Mouse (Mus musculus): ENCODE data around the gene Mapkap1. TPM values are rescaled to one million over a fixed set of nuclear protein-coding genes. Genes with fewer than 3 reads are reported as not detected.
A peak's percentile ranks its signal among the peaks of the same experiment; 100 is the strongest.
"Not testable (repeated sequence)": the region's sequence is repeated elsewhere in the genome, so short reads cannot be mapped to it uniquely, and the experiment has no call there.

The Mapkap1 gene
- polyA plus RNA-seq, 1 experiment from 2014 or later, result 122 TPM

DNA sequence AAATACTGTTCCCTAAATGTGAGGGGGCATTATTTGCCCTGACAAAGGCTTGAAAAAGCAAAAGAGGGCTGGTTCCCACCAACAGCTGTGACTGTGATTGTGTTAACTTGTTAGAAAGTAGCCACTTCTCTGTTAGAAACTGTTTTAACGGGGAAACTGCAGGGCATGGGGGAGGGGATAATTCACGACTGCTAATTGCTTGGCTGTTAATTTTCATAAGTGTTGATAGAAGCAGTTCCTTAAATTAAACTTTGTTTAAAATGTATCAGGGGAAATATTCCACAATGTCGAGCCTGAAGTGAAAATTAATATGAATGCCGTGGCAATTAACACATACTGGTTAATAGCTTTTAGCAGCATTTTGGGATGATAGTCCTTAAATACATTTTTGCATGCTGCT, 42.2 kb downstream of the Mapkap1 start:
- no peaks in the 10 kb centered on the region for H3K27me3 ChIP-seq
- WGBS, result 49% methylated on average over 4 of the region's 4 CpGs
- peaks cover 14% of the 10 kb centered on the region; the same call in 1 of the 2 replicates for H3K4me1 ChIP-seq

GRCm38 (mm10) chr2:34462490-34462889, 55.9 kb downstream of the Mapkap1 start:
- H3K4me1 ChIP-seq, result no peaks in the 10 kb centered on the region
- no peaks in the 10 kb centered on the region for H3K9me3 ChIP-seq
- no peaks in the 10 kb centered on the region for H3K27me3 ChIP-seq
- H3K27ac ChIP-seq, result no peak overlapping the region
- no peak for ATAC-seq (ENCODE audit: insufficient number of reproducible peaks, insufficient read depth, low FRiP score, low TSS enrichment)
- H3K36me3 ChIP-seq, result no peaks in the 10 kb centered on the region
- H3K9ac ChIP-seq, result no peak overlapping the region
- H3K4me2 ChIP-seq (replicated peaks), result no peak overlapping the region
- WGBS, result 90% methylated on average over 3 of the region's 3 CpGs
- H3K4me3 ChIP-seq, result no peak overlapping the region

More for the DNA sequence above, 42.2 kb downstream of the Mapkap1 start:
- no peak overlapping the region for H3K4me3 ChIP-seq
- H3K9me3 ChIP-seq, result no peaks in the 10 kb centered on the region
- no peak overlapping the region for H3K4me2 ChIP-seq (replicated peaks)
- no peak overlapping the region for H3K27ac ChIP-seq
- H3K9ac ChIP-seq, result no peak overlapping the region
- peaks cover 10% of the 10 kb centered on the region; the same call in 1 of the 2 replicates for H3K36me3 ChIP-seq
- no peak for ATAC-seq (ENCODE audit: insufficient number of reproducible peaks, insufficient read depth, low FRiP score, low TSS enrichment)

- H3K4me3 ChIP-seq, result no peak overlapping the region
- 73% methylated on average over 7 of the region's 7 CpGs for WGBS
- no peaks in the 10 kb centered on the region for H3K36me3 ChIP-seq
- no peak overlapping the region for H3K9ac ChIP-seq
- ATAC-seq (ENCODE audit: insufficient number of reproducible peaks, insufficient read depth, low FRiP score, low TSS enrichment), result no peak
- no peak overlapping the region for H3K4me2 ChIP-seq (replicated peaks)
- H3K27ac ChIP-seq, result no peak overlapping the region
- no peaks in the 10 kb centered on the region for H3K9me3 ChIP-seq
- no peaks in the 10 kb centered on the region for H3K4me1 ChIP-seq
- H3K27me3 ChIP-seq, result no peaks in the 10 kb centered on the region
Observed at GRCm38 (mm10) chr2:34468559-34469141, 62.1 kb downstream of the Mapkap1 start.

DNA sequence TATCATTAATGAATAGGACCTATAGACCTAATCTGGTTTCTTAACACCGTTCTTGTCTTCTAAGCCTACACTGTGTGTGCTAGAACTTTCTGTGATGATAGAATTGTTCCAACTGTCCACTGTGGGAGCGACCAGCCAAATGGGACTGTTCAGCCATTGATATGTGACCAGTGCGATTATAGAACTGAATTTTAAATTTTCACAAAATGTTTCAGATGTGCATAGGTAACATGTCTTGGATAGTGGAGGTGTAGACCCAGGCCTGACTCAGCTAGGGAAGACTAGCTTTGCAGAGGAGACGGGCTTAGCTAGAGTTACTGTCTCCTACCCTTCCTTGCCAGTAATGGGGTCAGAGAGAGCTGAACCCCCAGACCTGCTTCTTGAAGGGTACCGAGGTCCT, 62.8 kb downstream of the Mapkap1 start:
- no peaks in the 10 kb centered on the region for H3K36me3 ChIP-seq
- ATAC-seq (ENCODE audit: insufficient number of reproducible peaks, insufficient read depth, low FRiP score, low TSS enrichment), result no peak
- no peaks in the 10 kb centered on the region for H3K4me1 ChIP-seq
- H3K27ac ChIP-seq, result no peak overlapping the region
- no peak overlapping the region for H3K4me2 ChIP-seq (replicated peaks)
- no peaks in the 10 kb centered on the region for H3K9me3 ChIP-seq
- no peak overlapping the region for H3K4me3 ChIP-seq
- H3K9ac ChIP-seq, result no peak overlapping the region
- H3K27me3 ChIP-seq, result no peaks in the 10 kb centered on the region
- WGBS, result 94% methylated on average over 5 of the region's 5 CpGs

GRCm38 (mm10) chr2:34473775-34474174, 67.2 kb downstream of the Mapkap1 start:
- 82% methylated on average over 3 of the region's 3 CpGs for WGBS
- ATAC-seq (ENCODE audit: insufficient number of reproducible peaks, insufficient read depth, low FRiP score, low TSS enrichment), result no peak
- H3K27me3 ChIP-seq, result no peaks in the 10 kb centered on the region

DNA sequence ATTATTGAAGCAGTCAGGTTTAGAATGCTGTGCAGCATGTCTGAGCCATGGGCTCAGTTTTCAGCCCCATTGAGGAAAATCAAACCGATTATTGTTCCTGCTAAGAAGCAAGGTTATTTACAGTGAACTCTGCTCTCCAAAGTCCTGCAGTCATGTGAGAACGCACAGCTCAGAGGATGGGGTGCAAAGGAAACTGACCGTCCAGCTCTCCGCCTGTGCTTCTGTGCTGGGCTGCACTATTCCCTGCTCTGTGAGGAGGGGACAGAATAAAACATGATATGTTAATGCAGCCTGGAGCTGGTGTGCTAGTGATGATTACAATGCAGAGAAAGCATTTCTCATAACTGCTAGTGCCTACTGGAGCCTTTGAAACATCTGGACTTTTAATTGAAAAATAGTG, 74.8 kb downstream of the Mapkap1 start:
- Histone ChIP-seq H3K27ac (no peak overlapping the region), H3K27me3 (no peaks in the 10 kb centered on the region), H3K4me2 (replicated peaks) (no peak overlapping the region), H3K9ac (no peak overlapping the region), H3K4me3 (no peak overlapping the region), H3K9me3 (no peaks in the 10 kb centered on the region), H3K36me3 (no peaks in the 10 kb centered on the region), H3K4me1 (peaks cover 10% of the 10 kb centered on the region; the same call in 1 of the 2 replicates)
- 32% methylated on average over 4 of the region's 4 CpGs for WGBS
- no peak for ATAC-seq (ENCODE audit: insufficient number of reproducible peaks, insufficient read depth, low FRiP score, low TSS enrichment)

More at GRCm38 (mm10) chr2:34473775-34474174, 67.2 kb downstream of the Mapkap1 start:
- Histone ChIP-seq H3K4me2 (replicated peaks) (no peak overlapping the region), H3K4me1 (no peaks in the 10 kb centered on the region), H3K4me3 (no peak overlapping the region), H3K9me3 (no peaks in the 10 kb centered on the region), H3K9ac (no peak overlapping the region), H3K27ac (no peak overlapping the region), H3K36me3 (no peaks in the 10 kb centered on the region)

- H3K4me1 ChIP-seq, result peaks cover 10% of the 10 kb centered on the region; the same call in 1 of the 2 replicates
- no peak overlapping the region for H3K9ac ChIP-seq
- no peak for ATAC-seq (ENCODE audit: insufficient number of reproducible peaks, insufficient read depth, low FRiP score, low TSS enrichment)
- H3K36me3 ChIP-seq, result no peaks in the 10 kb centered on the region
- H3K27ac ChIP-seq, result no peak overlapping the region
- H3K9me3 ChIP-seq, result no peaks in the 10 kb centered on the region
- 56% methylated on average over 3 of the region's 3 CpGs for WGBS
- no peak overlapping the region for H3K4me3 ChIP-seq
- no peak overlapping the region for H3K4me2 ChIP-seq (replicated peaks)
- no peaks in the 10 kb centered on the region for H3K27me3 ChIP-seq
Observed at GRCm38 (mm10) chr2:34482102-34482501, 75.5 kb downstream of the Mapkap1 start.

GRCm38 (mm10) chr2:34482531-34482930, 76.0 kb downstream of the Mapkap1 start:
- H3K4me3 ChIP-seq, result no peak overlapping the region
- H3K9ac ChIP-seq, result no peak overlapping the region
- ATAC-seq (ENCODE audit: insufficient number of reproducible peaks, insufficient read depth, low FRiP score, low TSS enrichment), result no peak
- H3K27me3 ChIP-seq, result no peaks in the 10 kb centered on the region
- H3K4me2 ChIP-seq (replicated peaks), result no peak overlapping the region
- H3K9me3 ChIP-seq, result no peaks in the 10 kb centered on the region
- H3K4me1 ChIP-seq, result peaks cover 10% of the 10 kb centered on the region; the same call in 1 of the 2 replicates
- no peaks in the 10 kb centered on the region for H3K36me3 ChIP-seq
- no peak overlapping the region for H3K27ac ChIP-seq
- 64% methylated on average over 3 of the region's 3 CpGs for WGBS

DNA sequence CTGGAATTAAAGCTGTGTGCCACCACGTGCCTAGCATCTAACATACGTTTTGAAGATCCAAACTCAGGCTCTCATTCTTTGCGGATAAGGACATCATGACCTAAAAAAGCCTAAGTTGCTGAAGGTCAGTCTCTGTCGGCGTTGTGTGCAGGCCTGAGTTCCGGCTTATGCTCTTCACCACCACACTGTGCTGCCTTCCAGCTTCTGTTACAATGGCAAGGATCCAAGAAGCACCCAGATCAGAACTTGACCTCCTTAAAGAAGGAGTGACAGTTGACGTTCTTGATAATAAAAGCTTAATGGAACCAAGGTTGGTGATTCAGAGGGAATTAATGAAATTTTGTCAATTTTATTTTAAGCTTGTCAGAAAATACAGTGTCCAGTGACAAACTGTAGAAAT, 80.7 kb downstream of the Mapkap1 start:
- no peaks in the 10 kb centered on the region for H3K9me3 ChIP-seq
- no peak overlapping the region for H3K9ac ChIP-seq
- 87% methylated on average over 7 of the region's 7 CpGs for WGBS
- no peak overlapping the region for H3K4me2 ChIP-seq (replicated peaks)
- H3K4me1 ChIP-seq, result no peaks in the 10 kb centered on the region; the same call in 1 of the 2 replicates
- no peaks in the 10 kb centered on the region for H3K36me3 ChIP-seq
- H3K27me3 ChIP-seq, result no peaks in the 10 kb centered on the region
- ATAC-seq (ENCODE audit: insufficient number of reproducible peaks, insufficient read depth, low FRiP score, low TSS enrichment), result no peak
- H3K4me3 ChIP-seq, result no peak overlapping the region
- H3K27ac ChIP-seq, result no peak overlapping the region

GRCm38 (mm10) chr2:34503975-34504730, 97.6 kb downstream of the Mapkap1 start:
- ATAC-seq (ENCODE audit: insufficient number of reproducible peaks, insufficient read depth, low FRiP score, low TSS enrichment), result no peak
- H3K27ac ChIP-seq, result 0 out of 2 replicates have a peak overlapping the region, but pooled peaks have one; percentile 23
- H3K4me2 ChIP-seq (replicated peaks), result no peak overlapping the region
- H3K9me3 ChIP-seq, result no peaks in the 10 kb centered on the region
- 24% methylated on average over 3 of the region's 3 CpGs for WGBS
- no peak overlapping the region for H3K9ac ChIP-seq
- H3K4me1 ChIP-seq, result no peaks in the 10 kb centered on the region
- peaks cover 6% of the 10 kb centered on the region; the same call in 1 of the 2 replicates for H3K36me3 ChIP-seq
- no peaks in the 10 kb centered on the region for H3K27me3 ChIP-seq
- no peak overlapping the region for H3K4me3 ChIP-seq

DNA sequence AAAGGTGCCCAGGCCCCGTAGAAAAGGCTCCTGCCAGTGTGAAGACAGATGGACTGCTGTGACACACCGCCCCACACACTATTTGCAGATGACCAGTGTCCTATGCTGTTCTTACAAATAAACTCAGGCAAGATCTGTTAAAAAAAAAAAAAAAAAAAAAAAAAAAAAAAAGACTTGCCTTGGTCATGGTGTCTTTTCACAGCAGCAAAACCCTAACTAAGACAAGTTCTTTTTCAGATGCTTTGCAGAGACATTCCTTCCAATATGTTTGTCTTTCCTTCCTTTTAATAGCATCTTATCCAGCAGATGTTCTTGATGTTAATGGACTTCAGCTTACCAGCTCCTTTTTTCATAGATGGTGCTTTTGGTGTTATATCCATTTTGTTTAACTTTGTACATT, 99.6 kb downstream of the Mapkap1 start:
- WGBS, result 90% methylated on average over 2 of the region's 2 CpGs
- not testable (repeated sequence) for ATAC-seq (ENCODE audit: insufficient number of reproducible peaks, insufficient read depth, low FRiP score, low TSS enrichment); H3K36me3 ChIP-seq; H3K4me1 ChIP-seq; H3K27me3 ChIP-seq; H3K9ac ChIP-seq; H3K27ac ChIP-seq; H3K4me2 ChIP-seq (replicated peaks); H3K4me3 ChIP-seq; H3K9me3 ChIP-seq

- H3K9ac ChIP-seq, result no peak overlapping the region
- 91% methylated on average over 5 of the region's 5 CpGs for WGBS
- no peaks in the 10 kb centered on the region for H3K9me3 ChIP-seq
- ATAC-seq (ENCODE audit: insufficient number of reproducible peaks, insufficient read depth, low FRiP score, low TSS enrichment), result no peak
- H3K27me3 ChIP-seq, result no peaks in the 10 kb centered on the region
- no peak overlapping the region for H3K4me2 ChIP-seq (replicated peaks)
- H3K27ac ChIP-seq, result no peak overlapping the region
- H3K36me3 ChIP-seq, result 0 out of 2 replicates have a peak, but pooled peaks cover 3% of the 10 kb centered on the region
- no peak overlapping the region for H3K4me3 ChIP-seq
- H3K4me1 ChIP-seq, result no peaks in the 10 kb centered on the region
Observed at GRCm38 (mm10) chr2:34509856-34510255, 103.3 kb downstream of the Mapkap1 start.

Data from embryonic facial prominence, embryonic 12.5 days (tissue).